Mouse (Mus musculus) cerebellum, adult 9-11 months (tissue): ENCODE results near the gene Foxj1.
A peak's percentile ranks its signal among the peaks of the same experiment; 100 is the strongest.

Experiments used
- DNase-seq: peaks from one replicate; pipeline ENCODE4 v3.0.0; 2022

Foxj1 gene

DNA sequence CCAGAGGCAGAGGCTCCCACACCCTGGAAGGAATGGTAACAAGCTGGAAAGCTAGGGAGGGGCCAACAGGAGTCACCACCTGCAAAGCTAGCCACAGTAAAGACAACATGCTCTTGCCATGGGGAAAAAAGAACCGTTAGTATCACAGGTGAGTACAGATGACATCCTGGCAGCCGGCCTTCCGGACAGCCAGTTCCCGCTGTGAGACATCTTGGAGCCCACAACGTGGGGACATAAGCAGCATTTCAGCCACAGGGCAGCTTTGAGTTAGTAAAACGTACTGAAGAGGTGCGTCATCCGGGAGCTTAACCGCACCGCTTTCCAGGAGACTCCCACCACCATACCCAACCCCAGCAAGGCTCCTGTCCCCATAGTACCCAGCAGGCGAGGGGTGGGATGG, 37.0 kb downstream of the Foxj1 start:
- DNase-seq, result peak; percentile 85

DNA sequence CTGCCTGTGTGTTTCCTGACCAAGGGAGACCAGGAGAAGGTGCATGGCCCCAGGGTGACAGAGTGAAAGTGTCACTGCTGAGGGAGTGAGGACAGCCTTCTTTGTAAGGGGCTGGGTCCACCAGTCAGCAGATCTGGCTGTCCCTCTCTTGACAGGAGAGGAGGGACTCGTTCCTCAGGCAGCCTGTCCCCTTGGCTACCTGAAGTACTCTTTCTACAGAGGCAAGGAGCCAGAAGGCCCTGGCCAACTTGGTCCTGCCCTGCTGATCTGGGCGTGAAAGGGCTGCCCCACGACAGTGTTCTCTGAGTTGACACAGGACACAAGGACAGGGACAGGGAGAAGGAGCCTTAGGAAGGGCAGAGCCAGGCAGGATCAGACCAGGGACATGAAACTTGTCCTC, 38.2 kb downstream of the Foxj1 start:
- peak; percentile 46 for DNase-seq

DNA sequence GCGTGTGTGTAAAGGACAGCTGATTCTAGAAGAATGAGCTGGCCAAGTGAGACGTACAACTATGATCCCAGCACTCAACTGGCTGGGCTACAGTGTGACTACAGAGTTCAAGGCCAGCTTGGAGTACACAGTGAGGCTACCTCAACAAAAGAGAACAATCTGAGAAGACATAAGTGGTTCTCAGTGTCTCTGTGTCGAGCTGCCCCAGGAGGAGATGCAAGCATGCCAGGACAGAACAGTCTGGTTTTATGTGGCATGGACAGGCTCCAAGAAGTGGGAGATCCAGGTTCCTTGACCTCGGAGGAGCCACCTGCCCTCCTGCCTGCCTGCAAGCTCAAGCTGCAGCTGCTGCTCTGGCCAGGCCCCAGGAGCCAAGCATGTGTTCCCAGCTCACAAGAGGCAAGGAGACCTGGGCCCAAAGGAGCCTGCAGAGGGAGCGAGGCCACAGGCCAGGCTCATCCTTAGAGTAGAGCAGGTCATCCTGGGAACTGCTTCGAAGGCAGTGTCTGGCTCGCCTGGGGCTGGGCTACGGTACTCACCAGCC, 38.9 kb downstream of the Foxj1 start:
- peak; percentile 56 for DNase-seq

DNA sequence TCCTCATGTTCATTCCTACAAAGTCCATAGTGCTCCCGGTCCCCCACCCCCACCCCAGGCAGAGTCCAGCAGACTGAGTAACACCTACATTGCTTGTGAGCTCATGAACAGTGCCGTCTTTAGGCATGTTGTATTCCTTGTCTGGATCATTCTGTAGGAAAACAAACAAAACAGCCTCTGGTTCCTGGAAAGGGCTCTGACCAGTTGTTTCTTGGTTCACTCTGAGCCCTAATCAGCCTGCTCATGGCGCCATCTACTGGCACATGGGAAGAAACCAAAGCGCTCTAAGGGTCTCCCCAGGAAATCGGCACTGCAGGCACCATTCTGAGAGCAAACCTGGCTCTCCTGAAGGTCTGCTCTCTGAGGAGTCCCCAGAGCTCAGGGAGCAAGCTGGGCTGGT, 40.9 kb downstream of the Foxj1 start:
- no peak for DNase-seq

DNA sequence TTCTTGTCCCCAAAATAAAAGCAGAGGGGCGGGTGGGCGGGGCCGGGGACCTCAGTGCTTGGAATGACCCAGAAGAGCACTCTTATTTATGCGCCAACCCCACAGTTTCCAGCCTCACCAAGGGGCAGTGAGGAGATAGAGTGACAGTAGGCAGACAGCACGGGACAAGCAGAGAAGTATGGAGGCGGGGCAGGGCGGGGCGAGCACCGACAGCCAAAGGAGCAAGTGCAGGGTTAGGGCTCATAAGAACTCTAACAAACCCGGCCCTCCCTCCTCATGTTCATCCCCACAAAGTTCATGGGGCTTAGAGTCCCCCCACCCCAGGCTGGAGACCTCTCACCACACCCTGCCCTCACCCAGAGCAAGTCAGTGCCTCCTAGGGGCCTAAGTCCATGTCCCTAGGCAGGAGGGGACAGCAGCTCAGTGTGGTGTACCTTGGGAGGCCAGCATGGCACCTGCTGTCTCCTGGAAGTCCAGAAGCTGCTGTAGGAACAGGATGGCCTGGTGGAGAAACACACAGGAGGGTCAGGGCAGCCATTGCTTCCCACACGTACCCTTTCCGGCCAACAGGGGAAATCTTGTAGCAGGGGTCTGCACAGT, 41.6 kb downstream of the Foxj1 start:
- no peak for DNase-seq

DNA sequence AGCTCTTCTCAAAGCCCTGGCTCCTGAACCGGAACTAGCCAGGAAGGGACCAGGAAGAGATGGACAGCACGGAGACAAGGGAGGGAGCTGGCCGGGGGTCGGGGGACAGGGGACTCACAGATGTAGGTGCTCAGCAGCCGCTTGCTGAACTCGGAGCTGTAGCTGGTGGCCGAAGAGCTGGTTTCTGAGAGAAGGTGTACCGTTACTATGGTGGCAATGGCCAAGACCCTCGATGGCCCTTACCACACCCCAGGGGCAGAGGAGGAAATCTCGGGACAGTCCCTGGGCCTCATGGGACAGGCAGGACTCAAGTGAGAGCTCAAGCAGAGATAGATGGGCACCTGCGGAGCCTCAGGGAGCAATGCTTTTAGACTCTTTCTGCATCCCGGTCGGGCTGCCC, 42.8 kb downstream of the Foxj1 start:
- DNase-seq, result no peak

DNA sequence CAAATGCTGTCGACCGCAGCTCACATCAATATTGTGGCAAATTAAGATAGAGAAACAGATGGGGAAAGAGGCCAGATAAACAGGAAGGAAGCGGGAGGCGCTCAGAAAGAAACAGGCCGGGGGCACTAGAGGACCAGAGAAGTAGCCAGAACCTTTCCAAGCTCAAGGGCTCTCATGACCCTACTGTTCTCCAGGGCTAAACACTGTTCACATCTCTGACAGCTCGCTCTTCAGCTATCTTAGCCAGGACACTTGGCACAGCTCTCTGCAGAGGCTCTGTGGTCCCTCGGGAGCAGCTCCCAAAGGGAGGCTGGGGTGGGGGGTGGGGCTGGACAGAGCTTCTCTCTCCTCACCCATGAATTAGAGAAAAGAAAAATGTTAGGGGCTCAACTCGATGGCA, 44.6 kb downstream of the Foxj1 start:
- DNase-seq, result no peak

DNA sequence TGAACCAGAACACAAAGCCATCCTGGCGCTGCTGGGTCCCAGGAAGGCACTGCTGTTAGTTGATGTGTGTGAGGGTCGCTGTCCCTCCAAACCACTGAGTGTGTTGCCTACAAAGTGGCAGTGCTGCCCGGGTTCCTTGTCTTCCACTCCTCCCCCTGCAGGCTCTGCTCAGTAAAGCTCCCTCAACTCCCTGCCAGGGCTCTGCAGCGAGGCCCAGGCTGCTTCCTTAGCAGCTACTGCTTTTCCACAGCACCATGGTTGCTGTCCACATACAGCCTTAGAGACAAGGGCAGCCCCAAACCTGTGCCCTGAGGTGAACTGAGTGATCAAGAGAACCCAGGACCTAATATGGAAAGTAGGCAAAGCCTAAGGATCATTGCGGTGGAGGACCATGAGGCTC, 47.8 kb downstream of the Foxj1 start:
- no peak for DNase-seq

DNA sequence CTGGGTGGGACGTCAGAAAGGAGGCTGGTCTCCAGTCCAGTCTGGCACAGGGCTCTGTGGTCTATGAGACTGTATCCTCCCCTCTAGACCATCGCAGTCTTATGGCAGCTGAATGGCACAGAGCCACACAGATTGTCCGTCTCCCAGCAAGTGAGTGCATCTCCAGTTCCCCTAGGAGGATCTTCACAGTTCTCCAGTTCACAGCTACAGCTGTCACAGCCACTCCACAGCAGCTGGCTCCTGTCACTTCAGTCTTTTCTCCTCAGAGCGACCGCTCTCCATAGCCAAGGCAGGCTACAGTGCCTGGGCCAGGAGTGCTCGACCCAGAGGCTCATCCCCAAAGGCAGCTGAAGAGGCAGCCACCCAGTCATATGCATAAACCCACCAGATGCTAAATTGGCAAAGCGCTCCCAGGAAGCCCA, 49.4 kb downstream of the Foxj1 start:
- no peak for DNase-seq

DNA sequence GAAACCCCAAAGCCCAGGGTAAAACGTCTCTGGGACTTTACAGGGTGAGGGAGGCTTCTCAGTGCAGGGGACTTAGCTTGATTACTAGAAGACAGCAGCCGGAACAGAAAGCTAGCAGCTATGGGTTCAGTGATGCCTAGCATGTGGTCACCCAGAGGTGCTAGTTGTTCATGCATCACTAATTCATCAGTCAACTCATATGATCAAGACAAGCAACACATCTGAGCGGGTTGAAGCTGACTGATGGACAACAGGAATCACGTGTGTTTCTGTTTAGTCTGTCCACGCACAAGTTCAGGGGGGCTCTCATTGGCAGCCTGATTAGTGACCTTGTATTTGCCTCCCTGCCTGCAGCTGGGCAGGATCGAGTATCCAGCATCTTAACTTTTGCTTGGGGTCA, 51.2 kb downstream of the Foxj1 start:
- DNase-seq, result no peak

DNA sequence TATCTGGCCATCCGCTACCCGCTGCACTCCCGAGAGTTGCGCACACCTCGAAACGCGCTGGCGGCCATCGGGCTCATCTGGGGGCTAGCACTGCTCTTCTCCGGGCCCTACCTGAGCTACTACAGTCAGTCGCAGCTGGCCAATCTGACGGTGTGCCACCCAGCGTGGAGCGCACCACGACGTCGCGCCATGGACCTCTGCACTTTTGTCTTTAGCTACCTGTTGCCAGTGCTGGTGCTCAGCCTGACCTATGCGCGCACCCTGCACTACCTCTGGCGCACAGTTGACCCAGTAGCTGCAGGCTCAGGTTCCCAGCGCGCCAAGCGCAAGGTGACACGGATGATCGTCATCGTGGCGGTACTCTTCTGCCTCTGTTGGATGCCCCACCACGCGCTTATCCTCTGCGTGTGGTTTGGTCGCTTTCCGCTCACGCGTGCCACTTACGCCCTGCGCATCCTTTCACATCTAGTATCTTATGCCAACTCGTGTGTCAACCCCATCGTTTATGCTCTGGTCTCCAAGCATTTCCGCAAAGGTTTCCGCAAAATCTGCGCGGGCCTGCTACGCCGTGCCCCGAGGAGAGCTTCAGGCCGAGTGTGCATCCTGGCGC, 52.2 kb downstream of the Foxj1 start:
- no peak for DNase-seq

DNA sequence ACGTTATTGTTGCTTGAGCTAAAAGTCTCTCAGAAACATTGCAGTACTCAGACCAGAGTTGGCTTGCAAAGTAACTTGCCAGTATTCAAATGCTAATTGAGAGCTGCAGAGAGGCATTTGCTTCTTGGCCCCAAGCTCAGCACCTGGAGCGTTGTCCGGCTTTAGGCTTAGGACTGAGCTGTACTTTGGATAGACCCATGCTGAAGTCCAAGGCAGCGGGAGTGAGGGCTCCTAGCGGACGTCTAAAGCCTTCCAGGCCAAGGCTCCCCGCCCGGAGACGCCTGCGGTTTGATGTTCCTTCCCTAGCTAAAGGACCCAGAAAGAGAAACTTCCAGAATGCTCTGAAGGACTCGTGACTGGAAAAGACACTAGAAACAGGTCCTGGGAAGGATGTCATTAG, 53.1 kb downstream of the Foxj1 start:
- DNase-seq, result no peak

DNA sequence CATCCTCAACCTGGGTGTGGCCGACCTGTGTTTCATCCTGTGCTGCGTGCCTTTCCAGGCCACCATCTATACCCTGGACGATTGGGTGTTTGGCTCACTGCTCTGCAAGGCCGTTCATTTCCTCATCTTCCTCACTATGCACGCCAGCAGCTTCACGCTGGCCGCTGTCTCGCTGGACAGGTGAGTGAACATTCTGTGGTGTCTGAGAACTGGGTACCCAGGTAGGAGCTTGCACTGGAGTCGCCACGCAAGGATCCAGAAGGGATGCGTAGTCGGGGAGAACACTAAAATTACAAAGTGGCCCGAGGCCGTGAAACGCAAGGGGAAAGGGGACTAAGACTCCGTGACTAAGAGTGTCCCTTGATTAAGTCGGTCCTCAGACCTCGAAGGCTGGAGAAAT, 53.5 kb downstream of the Foxj1 start:
- no peak for DNase-seq

DNA sequence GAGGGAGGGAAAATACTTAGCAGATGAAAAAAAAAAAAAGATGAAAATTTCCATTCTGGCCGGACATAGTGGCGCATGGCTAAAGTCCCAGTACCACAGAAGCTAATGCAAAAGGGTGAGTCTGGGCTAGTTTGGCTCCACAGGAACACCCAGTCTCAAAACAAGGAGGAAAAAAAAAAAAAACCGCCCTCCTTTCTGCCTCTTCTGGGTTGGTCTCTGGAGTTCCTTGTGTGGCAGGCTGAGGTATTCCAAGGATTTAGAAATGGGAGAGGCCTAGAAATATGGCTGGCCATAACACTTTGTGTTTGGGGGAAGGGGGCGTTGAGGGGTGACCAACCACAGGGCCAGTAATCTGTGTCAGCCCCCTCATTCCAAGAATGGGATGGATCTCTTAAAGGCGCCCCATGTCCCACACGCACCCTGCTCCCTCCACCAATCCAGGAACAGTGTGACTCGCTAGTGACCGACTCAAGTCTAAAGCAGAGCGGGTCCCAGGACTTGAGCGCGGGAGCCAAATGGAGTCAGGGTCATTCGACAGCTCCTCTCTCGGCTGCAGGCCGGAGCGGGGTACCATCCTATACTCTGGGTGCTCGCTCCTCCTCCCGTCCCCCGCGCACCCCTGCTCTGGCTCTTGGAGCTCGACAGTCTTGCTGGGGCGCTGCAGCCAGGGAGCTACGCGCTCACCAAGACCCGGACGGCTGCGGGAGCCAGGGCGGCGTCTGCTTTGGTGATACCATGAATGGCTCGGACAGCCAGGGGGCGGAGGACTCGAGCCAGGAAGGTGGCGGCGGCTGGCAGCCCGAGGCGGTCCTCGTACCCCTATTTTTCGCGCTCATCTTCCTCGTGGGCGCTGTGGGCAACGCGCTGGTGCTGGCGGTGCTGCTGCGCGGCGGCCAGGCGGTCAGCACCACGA, 54.2 kb downstream of the Foxj1 start, which contains the start of gene Galr2:
Galr2 (plus strand) TSS at position 189 of the 913 bp plus-strand sequence.
- DNase-seq, result no peak
